Mouse (Mus musculus) inflammation-experienced regulatory T-cells, adult 6 months (primary cell): ENCODE measurements around the gene Gm21637. TPM values are rescaled to one million over a fixed set of nuclear protein-coding genes. Genes with fewer than 3 reads are reported as not detected.
"Not testable (repeated sequence)": the region's sequence is repeated elsewhere in the genome, so short reads cannot be mapped to it uniquely, and the experiment has no call there.

Source experiments
- ATAC-seq: one replicate; pipeline ENCODE4 v1.8.0; 2017
- polyA plus RNA-seq, 3 experiments: library from polyadenylated mRNA; unstranded; fragments of 100-300 nt; shearing (Covaris generic); gene quantifications; one replicate each; pipeline ENCODE4 v1.2.1; 2017

The Gm21637 gene
- not detected for polyA plus RNA-seq

GRCm38 (mm10) chrX:31961744-31962143, at the start of gene Gm21637:
Gene Gm21637 (plus strand): TSS chrX:31962044.
- ATAC-seq: not testable (repeated sequence)

Other genes starting within 250 kb of the Gm21637 start
- gene Btbd35f25, start 244.9 kb upstream of the Gm21637 start, polyA plus RNA-seq: not detected
- not detected for gene Btbd35f22, start 85.8 kb downstream of the Gm21637 start, polyA plus RNA-seq